Mouse (Mus musculus): ENCODE results near the gene Esyt3. TPM values are rescaled to one million over a fixed set of nuclear protein-coding genes. Genes with fewer than 3 reads are reported as not detected.
A peak's percentile ranks its signal among the peaks of the same experiment; 100 is the strongest.

The Esyt3 gene
- 1 to 10 TPM; 1.3 to 1.8 TPM for total RNA-seq (2021)
- long read RNA-seq, experiment 1, partial matches to known transcripts: 0 of 2 reads
- long read RNA-seq, experiment 1, other reads (novel, unspliced or antisense): 2 of 2 reads
- long read RNA-seq, experiment 2, full-length matches to known transcripts: 1 of 1 reads
- long read RNA-seq, experiment 2, partial matches to known transcripts: 0 of 1 reads
- long read RNA-seq, experiment 2, other reads (novel, unspliced or antisense): 0 of 1 reads

- no peak for DNase-seq (ENCODE audit: low spot score in 2 of 2)
These were observed at the start of gene Esyt3 for GRCm38 (mm10) chr9:99357921-99358692. Gene Esyt3 (minus strand): TSS chr9:99358557.

DNA sequence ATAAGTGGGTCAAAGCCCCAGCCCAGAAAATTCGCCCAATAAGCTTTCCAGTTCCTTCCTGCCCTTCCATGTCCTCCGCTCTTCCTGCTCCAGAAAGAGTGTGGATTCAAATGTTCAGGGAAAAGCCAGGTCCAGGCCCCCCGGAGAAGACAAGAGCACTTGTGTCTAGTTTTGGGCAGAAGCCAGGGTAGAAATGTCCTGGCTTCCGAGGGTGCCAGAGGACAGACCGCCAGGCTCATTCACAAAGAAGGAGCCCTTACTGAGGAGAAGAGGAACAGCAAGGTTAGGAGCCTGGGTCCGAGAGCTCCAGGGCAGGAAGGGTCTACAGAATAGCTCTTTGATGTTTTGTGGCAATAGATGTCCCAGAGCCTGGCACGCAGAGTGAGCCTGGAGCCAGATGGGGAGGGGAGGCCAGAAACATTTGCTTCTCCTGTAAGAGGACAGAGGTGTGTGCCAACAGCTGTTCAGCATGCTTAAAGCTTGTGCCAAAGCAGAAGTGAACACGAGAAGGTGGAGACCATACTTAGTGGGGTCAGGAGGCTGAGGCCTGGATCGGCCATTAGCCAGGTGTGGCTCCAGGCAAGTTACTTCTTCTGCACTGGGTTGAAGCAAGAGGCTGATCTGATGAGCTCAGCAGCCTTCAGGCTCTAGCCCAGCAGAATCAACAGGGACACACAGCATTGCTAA is 43.1 kb upstream of the Esyt3 start:
- peak in 1 of 2 experiments; percentile 85 for DNase-seq (ENCODE audit: low spot score in 2 of 2)

GRCm38 (mm10) chr9:99400781-99401180 is 42.4 kb upstream of the Esyt3 start:
- DNase-seq (ENCODE audit: low spot score in 2 of 2): no peak

DNA sequence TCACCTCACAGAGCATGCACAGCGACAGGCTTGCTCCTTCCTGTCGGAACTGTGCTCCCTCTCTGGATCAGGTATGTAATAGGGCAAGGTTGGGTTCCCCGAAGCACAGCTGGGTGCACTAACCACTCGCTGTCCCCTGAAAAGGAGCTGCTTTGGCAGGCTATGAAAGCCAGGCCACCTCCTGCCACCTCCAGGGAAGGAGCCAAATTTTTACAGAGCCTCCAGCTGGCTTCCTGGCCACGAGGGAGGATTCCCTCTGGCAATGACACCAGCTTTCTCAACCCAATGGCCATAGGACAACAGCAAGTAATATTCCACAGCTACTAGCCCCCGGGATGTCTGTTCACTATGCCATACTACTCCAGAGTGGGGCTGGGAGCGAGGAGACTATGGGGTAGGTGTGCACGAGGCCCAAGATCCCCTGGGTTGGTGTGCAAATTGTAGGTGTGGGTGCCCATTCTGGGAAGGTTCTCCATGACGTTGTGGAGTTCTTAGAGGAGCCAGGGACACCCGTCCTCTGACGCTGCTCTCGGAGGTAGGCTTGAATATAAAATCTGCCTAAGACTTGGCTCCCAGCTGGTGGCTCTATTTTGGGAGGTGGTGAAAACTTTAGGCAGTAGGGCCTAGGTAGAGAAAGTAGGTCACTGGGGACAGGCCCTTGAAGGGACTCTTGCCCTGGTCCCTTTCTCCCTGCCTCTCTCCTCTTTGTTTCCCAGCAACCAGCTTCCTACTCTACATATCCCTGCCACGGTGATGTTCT is 38.9 kb upstream of the Esyt3 start:
- no peak for DNase-seq (ENCODE audit: low spot score in 2 of 2)

GRCm38 (mm10) chr9:99394366-99394765 is 36.0 kb upstream of the Esyt3 start:
- no peak for DNase-seq (ENCODE audit: low spot score in 2 of 2)

- no peak for DNase-seq (ENCODE audit: low spot score in 2 of 2)
These were observed 34.8 kb upstream of the Esyt3 start for GRCm38 (mm10) chr9:99393146-99393545.

- no peak for DNase-seq (ENCODE audit: low spot score in 2 of 2)
These were observed 33.2 kb upstream of the Esyt3 start for GRCm38 (mm10) chr9:99391557-99391956.

GRCm38 (mm10) chr9:99390716-99391115 is 32.4 kb upstream of the Esyt3 start:
- DNase-seq (ENCODE audit: low spot score in 2 of 2): no peak

DNA sequence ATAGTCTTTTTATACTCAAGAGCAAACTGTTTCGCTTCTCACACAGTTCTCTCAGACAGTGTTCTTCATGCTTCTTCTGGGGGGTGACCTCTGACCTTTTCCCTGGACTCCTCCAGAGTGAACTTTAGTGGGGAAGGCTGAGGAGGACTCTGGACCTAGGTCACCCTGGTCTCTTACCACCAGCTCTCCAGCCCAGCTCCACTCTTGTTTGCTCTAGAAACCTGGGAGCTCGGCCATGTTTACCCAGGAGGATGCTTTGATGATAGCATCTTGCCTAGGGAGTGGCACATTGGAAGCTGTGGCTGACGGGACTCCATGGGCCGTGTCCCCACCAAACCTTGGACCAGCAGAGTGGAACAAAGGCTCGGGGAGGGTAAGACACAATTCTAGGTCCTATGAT is 31.8 kb upstream of the Esyt3 start:
- DNase-seq (ENCODE audit: low spot score in 2 of 2): no peak

GRCm38 (mm10) chr9:99389506-99389905 is 31.1 kb upstream of the Esyt3 start:
- no peak for DNase-seq (ENCODE audit: low spot score in 2 of 2)

GRCm38 (mm10) chr9:99388856-99389255 is 30.5 kb upstream of the Esyt3 start:
- no peak for DNase-seq (ENCODE audit: low spot score in 2 of 2)

DNA sequence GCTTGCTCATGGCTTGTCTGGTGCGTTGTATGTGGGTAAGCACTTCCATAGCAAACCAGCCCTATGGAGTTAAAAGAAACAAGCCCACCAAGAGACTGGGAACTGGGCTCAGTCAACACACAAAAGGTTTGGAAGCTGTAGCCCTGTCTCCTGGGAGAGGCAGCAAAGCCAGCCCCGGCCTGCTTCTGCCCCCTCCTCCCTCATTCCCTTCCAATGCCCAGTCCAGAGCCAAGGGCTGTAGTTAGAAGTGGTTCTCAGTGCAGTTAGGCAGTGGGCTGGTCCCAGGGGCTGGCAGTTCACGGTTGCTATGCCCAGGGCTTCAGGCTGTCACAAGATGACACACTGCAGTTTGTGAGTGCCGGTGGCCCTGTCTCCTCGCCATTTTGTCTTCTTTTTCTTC is 29.7 kb upstream of the Esyt3 start:
- DNase-seq (ENCODE audit: low spot score in 2 of 2): peak in 1 of 2 experiments; percentile 71

GRCm38 (mm10) chr9:99382556-99382955 is 24.2 kb upstream of the Esyt3 start:
- DNase-seq (ENCODE audit: low spot score in 2 of 2): no peak

GRCm38 (mm10) chr9:99379194-99379593 is 20.8 kb upstream of the Esyt3 start:
- no peak for DNase-seq (ENCODE audit: low spot score in 2 of 2)

DNA sequence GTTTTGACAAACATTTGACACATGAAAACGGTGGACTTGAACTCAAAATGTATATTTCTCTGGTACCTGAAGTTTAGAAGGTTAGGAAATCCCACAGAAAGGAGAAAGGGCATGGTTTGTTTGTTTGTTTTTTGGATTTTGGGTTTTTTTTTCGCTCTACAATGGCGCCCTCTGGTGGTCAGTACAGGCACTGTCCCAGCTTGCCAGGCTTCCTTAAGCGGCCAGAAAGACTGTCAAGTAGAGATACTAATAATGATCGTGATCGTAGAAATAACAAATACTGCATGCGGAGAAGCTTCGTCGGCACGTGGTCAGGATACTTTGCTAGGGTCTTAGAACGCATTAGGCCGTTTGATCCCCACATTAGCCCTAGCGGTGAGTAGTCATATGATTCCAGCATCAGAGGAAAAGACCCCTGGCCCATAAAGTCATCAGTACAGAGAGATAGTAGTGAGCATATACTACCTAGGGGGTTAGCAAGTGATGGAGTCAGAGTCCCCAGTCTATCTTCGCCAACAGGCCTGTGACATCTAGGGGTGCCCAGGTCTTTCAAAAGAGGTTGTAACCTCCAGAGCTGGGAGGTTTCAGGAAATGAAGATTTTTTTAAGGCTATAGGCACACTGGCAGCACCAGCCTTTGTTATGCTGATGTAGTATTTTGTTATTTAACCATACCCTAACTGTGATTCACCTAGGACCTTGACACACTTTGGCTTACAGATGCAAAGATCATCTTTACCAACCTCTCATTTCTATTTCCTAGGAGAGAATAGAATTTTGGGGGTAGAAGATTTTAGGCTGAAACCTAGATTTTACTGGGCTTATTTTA is 18.4 kb upstream of the Esyt3 start:
- DNase-seq (ENCODE audit: low spot score in 2 of 2): peak; percentile 68

DNA sequence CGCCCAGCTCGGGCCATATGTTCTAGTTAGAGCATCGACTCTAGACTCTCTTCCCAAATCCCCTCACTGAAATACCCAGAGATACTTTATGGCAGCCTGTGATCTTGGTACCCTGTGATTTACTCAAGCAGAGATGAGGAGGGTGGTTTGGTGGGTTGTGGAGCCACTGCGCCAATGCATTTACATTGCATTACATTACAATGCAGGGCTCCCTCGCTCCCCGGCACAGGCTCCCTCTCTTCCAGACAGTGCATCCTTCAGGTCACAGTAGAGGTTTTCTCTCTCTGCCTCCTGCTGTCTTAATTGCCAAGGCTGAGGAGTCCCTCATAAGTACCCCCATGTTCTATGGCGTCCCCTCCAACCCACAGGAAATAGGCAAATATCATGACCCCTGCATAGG is 10.1 kb upstream of the Esyt3 start:
- DNase-seq (ENCODE audit: low spot score in 2 of 2): no peak

GRCm38 (mm10) chr9:99365906-99366305 is 7.5 kb upstream of the Esyt3 start:
- DNase-seq (ENCODE audit: low spot score in 2 of 2): no peak

- DNase-seq (ENCODE audit: low spot score in 2 of 2): no peak
These were observed 4.7 kb upstream of the Esyt3 start for GRCm38 (mm10) chr9:99363076-99363475.

DNA sequence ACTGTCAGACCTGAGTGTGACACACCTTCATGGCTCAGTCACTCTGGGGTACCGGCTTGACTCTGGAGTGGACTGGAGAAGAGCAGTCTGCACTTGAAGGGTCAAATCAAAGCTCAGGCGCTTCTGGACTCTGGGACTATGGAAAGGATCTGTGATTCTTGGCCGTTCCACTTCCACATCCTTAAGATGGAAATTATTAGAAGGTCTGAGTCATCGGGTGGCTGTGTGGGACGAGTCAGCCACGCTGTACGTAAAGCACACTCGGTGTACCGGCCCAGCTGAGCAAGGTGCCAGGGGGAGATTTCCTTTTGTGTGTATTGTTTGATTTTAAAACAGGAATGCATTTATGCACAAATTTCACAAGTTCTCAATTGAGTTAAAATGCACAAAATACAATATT is 3.6 kb upstream of the Esyt3 start:
- no peak for DNase-seq (ENCODE audit: low spot score in 2 of 2)

DNA sequence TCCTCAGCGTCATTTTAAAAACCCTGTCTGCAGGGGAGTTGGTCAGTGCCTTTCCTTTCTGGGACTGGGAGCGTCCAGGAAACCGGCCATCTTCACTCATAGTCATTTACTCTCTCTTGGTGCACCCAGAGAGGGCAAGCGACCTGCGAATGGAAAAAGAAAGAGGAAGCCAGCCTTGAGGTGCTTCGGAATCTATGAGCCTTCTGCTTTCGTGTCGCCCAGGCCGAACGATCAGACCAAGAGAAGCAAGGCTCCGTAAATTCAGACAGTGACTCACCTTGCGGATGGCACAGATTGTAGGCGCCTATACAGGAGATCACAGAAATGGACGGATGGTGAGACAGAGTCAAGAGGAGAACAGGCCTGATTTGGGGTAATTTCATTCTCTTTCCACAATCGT is 655 bp upstream of the Esyt3 start:
- DNase-seq (ENCODE audit: low spot score in 2 of 2): no peak

GRCm38 (mm10) chr9:99357561-99357920 is 816 bp downstream of the Esyt3 start:
- no peak for DNase-seq (ENCODE audit: low spot score in 2 of 2)

All from layer of hippocampus, postnatal 14 days (tissue).